Mouse (Mus musculus) liver, postnatal 0 days (tissue): ENCODE measurements around the gene Actr5. TPM values are rescaled to one million over a fixed set of nuclear protein-coding genes. Genes with fewer than 3 reads are reported as not detected.

Experiments
- ATAC-seq: fragments of 200-750 bp; cut with Nextera tagmentation; 2 replicates; pipeline ENCODE4 v1.8.0; 2017; ENCODE audit warnings: mild to moderate bottlenecking, moderate library complexity
- DNase-seq: peaks from one replicate; pipeline ENCODE4 v3.0.0-alpha.2; 2016
- H3K27ac ChIP-seq: fragments of 300-500 bp; sonication (generic); 2 replicates; pipeline ENCODE4 v1.5.1; 2014; ENCODE audit warnings: antibody characterized with exemption, moderate library complexity, mild to moderate bottlenecking, low read depth
- H3K27me3 ChIP-seq: fragments of 300-500 bp; sonication (generic); 2 replicates; pipeline ENCODE4 v1.6.1; 2014; ENCODE audit warnings: low read length, control low read depth, mixed read lengths; ENCODE audit not compliant: insufficient read depth
- H3K36me3 ChIP-seq: fragments of 300-500 bp; sonication (generic); replicated peaks from 2 replicates; pipeline ENCODE4 v1.6.1; 2014; ENCODE audit warnings: mild to moderate bottlenecking, control low read depth, low read length, moderate library complexity, mixed read lengths; ENCODE audit not compliant: insufficient read depth
- H3K4me1 ChIP-seq: fragments of 300-500 bp; sonication (generic); 2 replicates; pipeline ENCODE4 v1.6.1; 2014; ENCODE audit warnings: antibody characterized with exemption, mild to moderate bottlenecking, control low read depth; ENCODE audit not compliant: insufficient read depth
- H3K4me2 ChIP-seq: fragments of 300-500 bp; sonication (generic); 2 replicates; pipeline ENCODE4 v1.6.1; 2014; ENCODE audit warnings: low read depth, mild to moderate bottlenecking, low read length, moderate library complexity, mixed read lengths
- H3K4me3 ChIP-seq: fragments of 300-500 bp; sonication (generic); 2 replicates; pipeline ENCODE4 v1.5.1; 2014; ENCODE audit warnings: low read depth, low read length
- H3K9ac ChIP-seq: fragments of 300-500 bp; sonication (generic); replicated peaks from 2 replicates; pipeline ENCODE4 v1.6.1; 2014; ENCODE audit warnings: mild to moderate bottlenecking, moderate library complexity
- H3K9me3 ChIP-seq: fragments of 300-500 bp; sonication (generic); 2 replicates; pipeline ENCODE4 v1.6.1; 2016; ENCODE audit warnings: mild to moderate bottlenecking, control low read depth, low read length, mixed read lengths
- CTCF ChIP-seq: sonication (generic); IDR thresholded peaks from 2 replicates; pipeline ENCODE4 v1.5.1; 2016; ENCODE audit warnings: antibody characterized with exemption, low read depth
- EP300 ChIP-seq: IDR thresholded peaks from 2 replicates; pipeline ENCODE4 v1.6.1; 2016; ENCODE audit warnings: antibody characterized with exemption, low read depth, mild to moderate bottlenecking
- WGBS: fragments of 180-500 bp; shearing (Covaris S2); extraction: QIAGEN DNeasy Blood & Tissue Kit; methylation state at CpG from one replicate; pipeline ENCODE4 v1.1.7; 2014; ENCODE audit not compliant: insufficient replicate concordance; 5-methylcytosine and 5-hydroxymethylcytosine counted together
- polyA plus RNA-seq: library from polyadenylated mRNA; unstranded; fragments of >200 nt; fragmentation: Nextera tagmentation; extraction: Ambion mirVana; gene quantifications from 2 replicates; pipeline ENCODE4 v1.2.1, GENCODE M21; 2015

Gene Actr5
- polyA plus RNA-seq, 1 experiment from 2014 or later: 2.8 TPM

- ATAC-seq: no peak
- Histone ChIP-seq H3K4me3 (peak overlapping the region; percentile 55), H3K4me2 (peak overlapping the region; percentile 63), H3K27me3 (peaks cover 44% of the 10 kb centered on the region), H3K4me1 (peaks cover 20% of the 10 kb centered on the region), H3K9ac (peak overlapping the region; percentile 41; the same call in 1 of the 2 replicates), H3K27ac (no peak overlapping the region), H3K9me3 (no peaks in the 10 kb centered on the region), H3K36me3 (no peaks in the 10 kb centered on the region)
- 12% methylated on average over 22 of the region's 23 CpGs for WGBS
- no peak for DNase-seq
- TF ChIP-seq EP300: no peak
- no peak for TF ChIP-seq CTCF
These were observed 43.8 kb downstream of the Actr5 start for GRCm38 (mm10) chr2:158668433-158669010.

GRCm38 (mm10) chr2:158669199-158670195 lies 44.8 kb downstream of the Actr5 start:
- Histone ChIP-seq H3K27ac (no peak overlapping the region), H3K36me3 (no peaks in the 10 kb centered on the region), H3K9me3 (no peaks in the 10 kb centered on the region), H3K4me3 (no peak overlapping the region), H3K4me2 (peak overlapping the region; percentile 63; the same call in 1 of the 2 replicates), H3K9ac (no peak overlapping the region), H3K4me1 (peaks cover 20% of the 10 kb centered on the region), H3K27me3 (peaks cover 44% of the 10 kb centered on the region)
- no peak for DNase-seq
- no peak for TF ChIP-seq CTCF
- TF ChIP-seq EP300: no peak
- no peak for ATAC-seq
- 29% methylated on average over 13 of the region's 13 CpGs for WGBS

- TF ChIP-seq CTCF: no peak
- no peak for TF ChIP-seq EP300
- H3K9ac ChIP-seq: no peak overlapping the region
- H3K4me3 ChIP-seq: no peak overlapping the region
- H3K9me3 ChIP-seq: no peaks in the 10 kb centered on the region
- WGBS: 60% methylated on average over 10 of the region's 10 CpGs
- no peak for ATAC-seq
- H3K27me3 ChIP-seq: peaks cover 42% of the 10 kb centered on the region
- H3K4me1 ChIP-seq: peaks cover 20% of the 10 kb centered on the region
- no peaks in the 10 kb centered on the region for H3K36me3 ChIP-seq
- no peak overlapping the region for H3K27ac ChIP-seq
- no peak overlapping the region for H3K4me2 ChIP-seq
- no peak for DNase-seq
These were observed 45.9 kb downstream of the Actr5 start for GRCm38 (mm10) chr2:158670571-158670970.

DNA sequence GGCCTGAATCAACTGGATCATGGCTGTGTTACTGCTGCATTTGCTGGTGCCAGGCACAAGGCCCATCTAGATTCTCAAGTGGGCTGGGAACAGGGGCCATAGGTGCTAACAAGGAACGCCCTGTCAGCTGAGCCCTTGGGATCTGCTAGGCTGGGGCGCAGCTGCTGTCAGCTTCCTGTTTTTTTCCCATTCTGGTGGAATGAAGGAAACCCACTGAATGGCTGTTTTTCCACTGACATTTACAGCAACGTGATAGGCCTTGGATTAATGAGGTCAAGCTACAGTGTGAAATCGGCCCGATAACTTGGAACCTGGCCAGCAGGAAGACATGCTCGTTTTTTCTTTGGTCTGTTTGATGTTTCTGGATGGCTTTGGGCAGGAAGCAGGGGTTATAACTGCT lies 48.1 kb downstream of the Actr5 start:
- Histone ChIP-seq H3K9ac (no peak overlapping the region), H3K4me3 (no peak overlapping the region), H3K4me1 (peaks cover 12% of the 10 kb centered on the region), H3K4me2 (no peak overlapping the region), H3K27ac (peak overlapping the region; percentile 63; the same call in 1 of the 2 replicates), H3K36me3 (no peaks in the 10 kb centered on the region), H3K27me3 (peaks cover 24% of the 10 kb centered on the region), H3K9me3 (no peaks in the 10 kb centered on the region)
- DNase-seq (no peak), ATAC-seq (peak; percentile 13; the same call in 1 of the 2 replicates)
- 36% methylated on average over 6 of the region's 6 CpGs for WGBS
- TF ChIP-seq CTCF (no peak), EP300 (peak; percentile 50)

DNA sequence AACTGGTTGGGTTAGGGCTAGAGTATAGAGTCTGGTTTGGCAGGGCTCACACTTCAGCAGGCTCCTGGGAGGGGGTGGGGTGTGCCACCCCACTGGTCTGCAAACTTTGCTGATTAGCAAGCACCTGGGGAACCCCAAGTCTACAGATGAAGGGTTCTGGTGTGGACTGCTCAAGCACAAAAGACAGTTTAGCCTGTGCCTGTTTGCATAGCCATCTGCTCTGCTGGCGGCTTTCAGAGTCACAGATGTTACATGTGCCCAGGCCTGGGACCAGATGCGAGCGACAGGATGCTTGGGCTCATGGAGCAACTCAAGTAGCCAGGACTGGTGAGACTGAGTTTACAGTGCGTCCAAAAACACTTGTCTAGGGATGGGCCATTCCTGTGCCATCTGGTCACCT lies 48.8 kb downstream of the Actr5 start:
- peak; percentile 72 for ATAC-seq
- 68% methylated on average over 4 of the region's 4 CpGs for WGBS
- Histone ChIP-seq H3K4me3 (no peak overlapping the region), H3K9me3 (no peaks in the 10 kb centered on the region), H3K36me3 (no peaks in the 10 kb centered on the region), H3K27ac (peak overlapping the region; percentile 63), H3K4me2 (no peak overlapping the region), H3K9ac (no peak overlapping the region), H3K27me3 (peaks cover 17% of the 10 kb centered on the region), H3K4me1 (peaks cover 11% of the 10 kb centered on the region; the same call in 1 of the 2 replicates)
- peak; percentile 42 for DNase-seq
- TF ChIP-seq CTCF: no peak
- no peak for TF ChIP-seq EP300

DNA sequence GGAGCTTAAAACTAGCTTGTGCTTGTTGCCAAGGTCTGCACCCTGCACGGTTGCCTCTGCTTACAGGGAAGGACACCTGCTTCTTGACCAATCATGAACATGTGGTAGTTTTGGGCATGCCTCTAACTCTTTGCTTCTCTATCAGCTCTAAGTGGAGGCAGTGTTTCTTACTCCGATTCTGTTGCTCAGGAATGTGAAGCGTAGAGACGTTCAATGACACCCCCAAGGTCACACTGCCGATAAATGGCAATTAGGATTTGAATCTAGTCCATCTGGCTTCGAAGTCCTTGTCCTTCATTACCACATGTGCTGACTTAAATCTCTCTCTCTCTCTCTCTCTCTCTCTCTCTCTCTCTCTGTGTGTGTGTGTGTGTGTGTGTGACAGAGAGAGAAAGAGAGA lies 49.4 kb downstream of the Actr5 start:
- H3K27me3 ChIP-seq: peaks cover 11% of the 10 kb centered on the region
- H3K36me3 ChIP-seq: no peaks in the 10 kb centered on the region
- peaks cover 4% of the 10 kb centered on the region; the same call in 1 of the 2 replicates for H3K4me1 ChIP-seq
- H3K27ac ChIP-seq: peak overlapping the region; percentile 55; the same call in 1 of the 2 replicates
- no peak overlapping the region for H3K4me2 ChIP-seq
- no peak for ATAC-seq
- no peak for DNase-seq
- TF ChIP-seq CTCF (no peak), EP300 (no peak)
- 68% methylated on average over 6 of the region's 6 CpGs for WGBS
- no peak overlapping the region for H3K4me3 ChIP-seq
- no peaks in the 10 kb centered on the region for H3K9me3 ChIP-seq
- no peak overlapping the region for H3K9ac ChIP-seq
